Mouse (Mus musculus) lung, postnatal 10 days (tissue): ENCODE data around the gene Arhgef38.
A peak's percentile ranks its signal among the peaks of the same experiment; 100 is the strongest.

Experiments used
- DNase-seq: peaks from one replicate; pipeline ENCODE4 v3.0.0; 2021

Gene Arhgef38

DNA sequence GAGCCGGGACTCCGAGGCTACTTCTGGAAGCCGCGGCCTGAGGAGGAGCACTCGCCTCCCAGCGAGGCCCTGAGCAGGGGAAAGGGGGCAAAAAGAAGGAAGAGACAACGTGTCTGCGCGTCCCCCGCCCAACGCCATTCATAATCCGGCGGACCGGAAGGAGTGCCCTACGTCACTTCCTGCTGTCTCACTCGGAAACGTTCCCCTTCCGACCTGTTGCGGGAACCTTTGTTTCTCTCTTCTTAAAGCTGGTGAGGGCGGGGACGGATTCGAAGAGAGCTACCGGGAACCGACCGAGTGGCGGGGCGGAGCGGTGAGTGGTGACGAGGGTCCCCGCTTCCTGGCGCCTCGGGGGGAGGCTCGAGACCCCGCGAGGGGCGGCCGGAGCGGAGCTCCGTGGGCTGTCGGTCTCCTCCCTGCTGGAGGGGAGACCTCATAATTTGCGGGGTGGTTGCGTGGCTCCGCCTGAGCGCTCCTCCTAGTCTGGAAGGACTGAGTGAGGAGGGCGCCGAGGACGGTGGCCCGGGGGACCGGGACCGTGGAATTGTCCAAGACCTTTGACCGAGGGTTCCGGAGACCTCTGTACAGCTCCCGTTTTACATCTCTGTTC lies 143.0 kb downstream of the Arhgef38 start, which contains the start of the genes Ints12 and Gstcd:
TSS of gene Ints12 (plus strand) at position 177 of the 610 bp plus-strand sequence.
TSS of gene Gstcd (minus strand) at position 370 of the 610 bp plus-strand sequence.
- peak; percentile 96 for DNase-seq

DNA sequence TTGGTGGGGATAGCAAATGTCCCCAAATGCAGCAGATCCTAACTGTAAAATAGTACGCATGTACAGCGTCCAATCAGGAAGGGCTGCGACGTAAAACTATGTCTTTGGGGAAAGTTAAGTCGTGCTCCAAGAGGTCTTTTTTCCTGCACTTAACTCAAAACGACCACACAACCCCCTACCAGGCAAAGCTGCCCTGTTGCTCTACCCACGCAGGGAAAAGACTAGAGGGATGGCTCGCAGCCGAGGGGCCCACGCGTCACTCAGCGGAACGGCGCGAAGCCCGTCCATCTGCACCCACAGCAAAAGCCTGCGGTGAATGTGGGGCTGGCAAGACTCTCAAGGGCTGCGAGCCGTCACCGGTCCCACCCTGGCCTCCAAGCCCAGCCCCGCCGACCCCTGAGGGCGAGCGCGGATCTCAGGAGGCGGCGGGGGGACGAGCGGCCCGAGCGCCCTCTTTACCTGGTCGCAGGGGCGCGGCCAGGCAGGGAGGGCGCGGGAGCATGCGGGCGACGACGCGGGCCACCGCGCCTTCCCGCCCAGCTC lies 143.6 kb downstream of the Arhgef38 start:
- peak; percentile 43 for DNase-seq

DNA sequence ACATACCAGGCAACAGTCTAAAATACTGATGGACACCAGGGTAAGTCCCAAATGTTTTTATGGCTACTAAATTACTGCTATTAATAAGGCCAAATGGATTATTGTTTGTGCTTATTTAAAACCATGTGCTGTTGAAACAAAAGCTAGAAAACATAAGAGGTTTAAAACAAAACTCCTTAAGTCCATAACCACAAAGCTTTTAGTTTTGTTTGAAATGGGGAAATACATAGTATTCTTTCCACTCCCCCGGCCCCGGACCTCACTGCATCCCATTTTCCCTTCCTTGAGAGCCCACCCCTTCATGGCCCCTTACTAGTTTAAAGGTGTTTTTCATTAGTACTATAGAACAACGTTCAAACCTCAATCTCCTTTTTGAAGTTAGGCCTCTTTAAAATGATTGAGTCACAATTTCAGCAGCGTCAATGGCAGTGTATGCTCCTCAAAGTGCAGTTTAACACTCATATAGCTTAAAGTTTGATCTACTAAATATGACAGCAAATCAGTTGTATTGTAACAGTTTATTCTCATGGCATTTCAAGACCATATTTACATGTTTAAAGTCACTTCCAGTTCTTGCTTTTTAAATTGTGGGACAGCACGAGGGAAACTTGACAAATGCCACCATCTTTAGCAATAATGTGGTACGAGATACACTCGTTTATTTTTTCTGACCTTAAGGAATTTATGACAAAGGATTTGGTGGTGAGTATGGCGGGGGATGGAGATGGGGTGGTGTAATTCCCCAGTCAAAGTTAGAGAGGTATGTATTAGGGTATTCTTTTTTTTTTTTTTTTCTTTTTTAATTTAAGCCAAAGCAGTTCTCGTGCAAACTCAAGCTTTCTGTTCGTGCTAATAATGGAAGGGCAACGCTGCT lies 144.3 kb downstream of the Arhgef38 start:
- no peak for DNase-seq

DNA sequence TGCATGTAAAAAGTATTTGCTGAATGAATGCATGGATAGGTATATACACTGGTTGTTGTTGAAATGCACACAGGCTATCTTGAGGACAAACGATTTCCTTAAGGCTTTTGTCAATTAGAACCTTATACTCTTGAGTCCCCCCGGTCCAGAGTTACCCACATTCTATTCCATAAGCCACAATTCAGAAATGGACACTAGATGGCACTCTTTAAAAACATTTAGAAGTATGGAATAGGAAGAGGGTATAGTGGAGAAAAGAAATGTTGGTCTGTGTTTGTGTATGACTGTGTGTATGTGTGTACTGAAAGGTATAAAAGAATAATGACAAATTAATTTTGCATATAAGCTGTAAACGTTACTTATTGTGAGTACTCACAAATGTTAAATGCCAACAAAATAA lies 148.9 kb downstream of the Arhgef38 start:
- DNase-seq = peak; percentile 17

DNA sequence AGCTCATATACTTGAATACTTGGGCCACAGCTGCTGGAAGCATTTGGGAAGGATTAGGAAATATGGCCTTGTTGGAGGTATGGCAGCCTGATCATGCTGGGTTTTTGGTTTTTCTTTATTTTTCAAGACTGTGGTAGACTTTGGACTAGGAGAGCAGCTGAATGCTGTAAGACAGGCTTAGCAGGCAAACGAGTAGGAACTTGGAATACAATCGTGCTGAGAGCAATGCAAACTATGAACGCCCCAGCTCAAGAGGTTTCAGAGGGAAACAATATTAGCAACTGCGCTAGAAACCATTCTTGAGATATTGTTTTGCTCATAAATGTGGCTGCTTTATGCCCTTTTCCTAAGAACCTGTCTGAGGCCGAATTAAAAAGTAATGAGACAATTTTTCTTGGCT lies 152.0 kb downstream of the Arhgef38 start:
- DNase-seq = no peak

DNA sequence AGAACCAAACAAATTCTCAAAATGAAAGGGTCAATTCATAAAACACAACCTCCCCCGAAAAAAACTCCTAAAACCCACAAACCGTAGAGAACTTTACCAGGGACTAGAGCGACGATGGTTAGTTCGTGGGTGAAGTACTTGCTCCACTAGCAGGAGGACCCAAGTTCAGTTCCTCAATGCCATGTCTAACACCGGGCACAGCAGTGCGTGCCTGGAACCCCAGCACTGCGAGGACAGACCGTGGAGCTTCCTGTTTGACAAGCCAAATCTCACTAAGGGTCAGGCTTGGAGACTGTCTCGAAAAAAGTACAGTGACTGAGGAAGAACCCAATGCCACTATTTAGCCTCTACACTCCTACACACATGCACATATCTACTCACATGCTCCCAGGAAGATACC lies 159.2 kb downstream of the Arhgef38 start:
- DNase-seq = no peak
